Mouse (Mus musculus) stomach, postnatal 0 days (tissue): Measurements from ENCODE around the gene Hes6.

ENCODE experiments used
- CTCF ChIP-seq: IDR thresholded peaks from 2 replicates; pipeline ENCODE4 v1.5.1; 2016; ENCODE audit warnings: antibody characterized with exemption, low read depth, mild to moderate bottlenecking, moderate library complexity
- EP300 ChIP-seq: optimal IDR thresholded peaks from 2 replicates; pipeline ENCODE3; 2016; ENCODE audit warnings: antibody characterized with exemption

GRCm38 (mm10) chr1:91405406-91406169 lies 8.2 kb downstream of the Hes6 start:
- TF ChIP-seq EP300 (no peak), CTCF (no peak)
